Mouse (Mus musculus) layer of hippocampus, postnatal 25 days (tissue): ENCODE measurements at regions not wholly inside any gene's neighbourhood (a gene's known extent, or its start where the extent isn't known, plus 50 kb on each side); places are given as distances from the start of the nearest gene placed in this dataset.
A peak's percentile ranks its signal among the peaks of the same experiment; 100 is the strongest.

Source experiments
- DNase-seq, 2 experiments: peaks; one replicate each; pipeline ENCODE4 v3.0.0; 2022; ENCODE audit warnings: mixed read lengths in 2 of 2, low spot score in 1 of 2; ENCODE audit errors: extremely low spot score in 1 of 2

GRCm38 (mm10) chr1:163190841-163191240, 105.4 kb upstream of the Mroh9 start:
- DNase-seq, result no peak

DNA sequence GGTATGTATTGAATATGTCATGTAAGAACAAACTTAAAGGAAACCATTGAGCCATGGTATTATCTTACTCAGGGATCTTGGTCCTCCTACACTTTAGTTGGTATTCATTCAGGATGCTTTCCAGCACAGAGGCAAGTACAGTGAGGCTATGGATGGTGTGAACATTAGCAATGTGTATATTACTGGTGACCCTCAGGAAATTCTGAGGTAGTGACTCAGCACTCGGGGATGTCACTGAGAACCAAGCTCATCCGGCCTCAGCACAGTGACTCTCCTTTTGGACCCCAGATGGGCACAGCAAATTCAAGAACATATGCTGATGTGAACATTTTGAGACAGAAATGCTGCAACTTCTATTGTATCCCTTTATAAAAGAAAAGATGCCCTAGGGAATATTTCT, 96.4 kb upstream of the Mroh9 start:
- DNase-seq, result no peak

DNA sequence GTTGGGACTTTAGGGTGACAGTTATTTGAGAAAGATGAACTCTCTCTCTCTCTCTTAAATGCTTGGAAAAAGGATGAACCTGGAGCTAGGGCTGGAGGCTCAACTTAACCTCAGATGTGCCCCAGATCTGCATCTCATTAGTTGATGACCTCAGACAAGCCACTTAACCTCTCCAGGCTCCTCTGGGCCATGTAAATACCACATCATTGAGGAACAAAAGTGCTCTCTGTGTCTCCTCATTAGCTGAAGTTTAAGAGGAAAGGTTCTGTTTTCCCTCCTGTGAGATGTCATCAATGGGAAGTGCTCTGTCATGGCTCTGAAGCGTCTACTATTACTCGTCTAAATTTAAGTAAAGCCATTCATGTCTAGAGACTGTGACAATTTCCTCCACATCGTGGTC, 91.5 kb upstream of the Mroh9 start:
- no peak for DNase-seq

DNA sequence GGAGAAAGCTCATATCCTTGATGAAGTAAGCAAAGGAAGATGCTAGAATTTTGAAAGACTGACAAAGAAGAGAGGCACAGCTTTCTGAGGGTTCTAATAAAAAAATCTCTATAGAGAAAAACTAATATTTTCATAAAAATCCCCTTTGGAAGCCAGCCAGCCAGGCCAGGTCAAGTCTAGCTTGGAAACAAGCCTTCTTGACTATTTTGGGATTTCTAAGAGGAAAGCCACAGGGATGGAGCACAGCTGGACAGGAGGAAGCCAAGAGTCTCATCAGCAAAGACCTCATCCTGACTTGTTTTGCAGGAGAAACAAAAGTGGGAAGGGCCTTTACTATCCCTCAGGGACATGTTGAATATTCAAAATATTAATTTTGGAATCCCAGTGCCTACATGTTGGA, 81.6 kb upstream of the Mroh9 start:
- no peak for DNase-seq

DNA sequence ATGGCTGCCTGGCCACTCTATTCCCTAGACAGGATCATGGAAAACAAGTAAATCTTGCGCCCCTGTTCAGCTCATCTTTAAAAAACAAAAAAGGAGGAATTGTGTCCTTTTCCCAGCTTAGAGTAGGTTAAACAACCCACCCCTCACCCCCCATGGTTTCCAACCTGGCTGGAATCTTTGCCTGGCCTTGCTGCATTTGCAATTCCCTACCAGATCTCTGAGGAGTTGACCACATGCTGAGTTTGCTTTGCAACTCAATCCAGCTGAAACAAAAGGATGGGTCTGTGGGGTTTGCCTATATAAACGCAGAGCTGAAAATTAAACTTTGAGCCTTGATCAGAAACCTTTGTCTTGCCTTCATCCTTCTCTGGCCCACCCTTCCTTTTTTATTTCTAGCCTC, 78.2 kb upstream of the Mroh9 start:
- no peak for DNase-seq

DNA sequence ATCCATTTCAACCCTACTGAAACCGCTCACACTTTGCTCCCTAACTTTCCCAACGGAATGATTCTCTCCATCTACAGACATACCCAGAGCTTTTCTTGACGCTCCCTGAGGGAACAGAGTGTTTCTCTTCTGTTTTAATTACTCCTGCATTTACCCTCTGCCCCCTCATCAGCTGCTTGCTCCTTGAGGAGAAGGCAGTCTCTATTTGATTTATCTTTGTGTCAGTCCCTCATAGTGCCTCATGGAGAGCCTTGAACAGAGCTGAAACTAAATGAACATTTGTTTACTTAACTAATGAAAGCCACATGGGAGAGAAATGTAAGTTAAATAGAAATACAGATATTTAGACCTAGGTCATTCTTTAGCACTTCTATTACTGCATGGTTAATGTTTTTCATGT, 74.4 kb upstream of the Mroh9 start:
- no peak for DNase-seq

DNA sequence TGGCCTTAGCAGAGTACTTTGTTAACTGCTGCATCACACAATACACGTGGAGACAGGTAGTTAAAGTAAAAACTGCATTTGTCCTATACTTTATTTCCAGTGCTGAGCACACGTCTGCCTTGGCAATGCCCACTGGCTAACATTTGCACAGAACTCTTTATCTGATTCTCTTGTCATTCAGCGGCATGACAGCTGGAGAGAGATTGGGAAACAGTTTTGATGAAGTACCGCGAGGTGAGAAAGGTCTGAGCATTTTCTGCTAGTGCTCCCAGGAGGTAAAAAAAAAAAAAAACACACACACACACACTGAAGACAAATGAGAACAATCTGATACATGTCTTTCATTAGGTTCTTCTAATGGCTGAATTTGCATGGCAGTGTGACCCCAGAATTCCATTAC, 73.0 kb upstream of the Mroh9 start:
- DNase-seq, result no peak

- peak; percentile 43 to 68 for DNase-seq
These were observed 64.9 kb upstream of the Mroh9 start for GRCm38 (mm10) chr1:163150203-163150855.

- no peak for DNase-seq
These were observed 61.2 kb upstream of the Mroh9 start for GRCm38 (mm10) chr1:163146641-163147040.

- DNase-seq, result no peak
These were observed 57.6 kb upstream of the Mroh9 start for GRCm38 (mm10) chr1:163143113-163143512.

DNA sequence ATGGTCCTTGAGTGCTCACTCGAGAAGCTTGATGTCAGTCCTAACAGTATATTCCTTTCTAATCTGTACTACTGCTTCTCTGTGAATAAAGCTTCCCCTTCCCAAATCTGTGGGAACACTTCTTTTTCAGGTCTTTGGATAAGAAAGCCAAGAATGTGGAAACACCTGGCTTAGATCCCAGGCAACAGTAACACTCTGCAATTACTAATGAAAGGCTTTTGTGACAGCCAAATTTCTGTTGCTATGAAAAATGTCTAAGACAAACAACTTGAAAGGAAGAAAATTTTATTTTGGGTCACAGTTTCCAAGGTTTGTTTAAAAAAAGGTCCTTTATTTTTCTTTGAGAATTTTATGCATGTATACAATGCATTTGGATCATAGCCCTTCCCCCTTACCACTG, 56.0 kb upstream of the Mroh9 start:
- DNase-seq, result no peak

- no peak for DNase-seq
These were observed 52.7 kb upstream of the Mroh9 start for GRCm38 (mm10) chr1:163138179-163138578.
